Mouse (Mus musculus): ENCODE results near the gene Pgc.

GRCm38 (mm10) chr17:47780470-47780869, 53.8 kb downstream of the Pgc start:
- TF ChIP-seq CTCF (IDR thresholded peaks at IDR 0.05; ENCODE audit: insufficient read depth, low read length), result no peak
- no peak for TF ChIP-seq POLR2A (IDR thresholded peaks at IDR 0.05; ENCODE audit: borderline replicate concordance, extremely low read depth, low read depth, low read length)

Measured in lung, adult 2 months (tissue).